Mouse (Mus musculus) lung, postnatal 0 days (tissue): ENCODE results near the gene Sirt3.

ENCODE experiments used
- CTCF ChIP-seq: IDR thresholded peaks from 2 replicates; pipeline ENCODE4 v1.5.1; 2016; ENCODE audit warnings: antibody characterized with exemption, mild to moderate bottlenecking
- EP300 ChIP-seq: IDR thresholded peaks from 2 replicates; pipeline ENCODE4 v1.6.1; 2016; ENCODE audit warnings: antibody characterized with exemption, mild to moderate bottlenecking, control low read depth

- TF ChIP-seq CTCF (no peak), EP300 (no peak)
Observed at GRCm38 (mm10) chr7:140864761-140865160, 17.3 kb downstream of the Sirt3 start.
